Mouse (Mus musculus): Measurements from ENCODE around the gene Wtip.
"Not testable (repeated sequence)": the region's sequence is repeated elsewhere in the genome, so short reads cannot be mapped to it uniquely, and the experiment has no call there.

DNA sequence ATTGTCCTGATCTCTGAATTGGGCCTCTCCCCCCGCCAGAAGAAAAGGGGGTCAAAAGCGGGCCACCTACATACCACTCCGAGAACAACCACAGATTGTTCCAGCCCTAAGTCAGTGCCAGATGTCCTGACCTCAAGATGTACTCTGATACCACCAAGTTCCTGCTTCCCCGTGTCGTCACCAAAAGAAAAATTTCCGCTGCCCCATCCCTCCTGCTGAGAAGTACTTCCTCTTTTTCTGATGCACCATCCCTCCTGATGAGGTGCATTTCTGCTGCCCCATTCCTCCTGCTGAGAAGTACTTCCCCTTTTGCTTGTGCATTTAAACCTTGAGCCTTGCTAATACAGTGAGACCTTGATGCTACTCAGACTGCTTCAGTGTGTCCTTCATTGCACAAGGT is 43.2 kb upstream of the Wtip start:
- TF ChIP-seq TAL1, GATA1 (IDR thresholded peaks at IDR 0.05; ENCODE audit: low read length): not testable (repeated sequence)
